Mouse (Mus musculus): ENCODE data around the gene Slain2. TPM values are rescaled to one million over a fixed set of nuclear protein-coding genes. Genes with fewer than 3 reads are reported as not detected.
A peak's percentile ranks its signal among the peaks of the same experiment; 100 is the strongest.
"Not testable (repeated sequence)": the region's sequence is repeated elsewhere in the genome, so short reads cannot be mapped to it uniquely, and the experiment has no call there.

Slain2 gene
- polyA plus RNA-seq, 1 experiment from 2014 or later = 32.2 TPM

DNA sequence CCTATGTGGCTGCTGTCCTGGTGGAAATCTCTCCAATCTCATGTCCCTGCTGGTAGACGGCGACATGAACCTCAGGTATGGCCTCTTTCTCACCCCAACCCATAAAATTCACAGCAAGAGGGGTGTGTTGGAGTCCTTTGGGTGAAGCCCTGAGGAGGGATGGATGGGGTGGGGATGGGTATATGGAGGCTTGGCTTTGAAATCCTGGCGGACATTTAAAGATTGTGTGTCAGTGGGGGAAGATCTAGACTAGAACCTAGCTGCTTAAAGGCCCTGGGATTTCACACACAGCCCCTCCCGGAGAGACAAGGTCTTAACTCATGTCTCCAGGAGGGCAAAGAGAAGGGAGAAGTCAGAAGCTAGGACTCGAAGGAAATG is 93.5 kb downstream of the Slain2 start:
- Histone ChIP-seq H3K4me3 (peak overlapping the region; percentile 42), H3K9me3 (no peaks in the 10 kb centered on the region), H3K9ac (peak overlapping the region; percentile 64; the same call in 1 of the 2 replicates), H3K36me3 (no peaks in the 10 kb centered on the region), H3K27me3 (replicated peaks) (peaks cover 19% of the 10 kb centered on the region), H3K4me1 (peaks cover 7% of the 10 kb centered on the region; the same call in 1 of the 2 replicates), H3K4me2 (replicated peaks) (peak overlapping the region; percentile 67), H3K27ac (no peak overlapping the region)
- ATAC-seq (ENCODE audit: low FRiP score, low read depth) = no peak
- WGBS = 40% methylated on average over 5 of the region's 5 CpGs

DNA sequence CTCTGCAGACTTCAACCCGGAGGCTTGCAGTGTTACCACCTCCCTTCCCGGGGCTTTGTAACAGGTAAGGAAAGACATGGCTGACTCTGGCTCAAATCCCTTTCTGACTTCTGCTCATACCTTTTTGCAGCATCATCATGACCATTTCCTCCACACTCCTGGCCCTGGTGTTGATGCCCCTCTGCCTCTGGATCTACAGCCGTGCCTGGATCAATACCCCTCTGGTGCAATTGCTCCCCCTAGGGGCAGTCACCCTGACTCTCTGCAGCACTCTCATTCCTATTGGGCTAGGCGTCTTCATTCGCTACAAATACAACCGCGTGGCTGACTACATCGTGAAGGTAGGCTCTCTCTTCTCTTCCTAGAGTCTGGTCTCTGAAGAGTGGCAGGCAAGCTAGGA is 94.1 kb downstream of the Slain2 start:
- H3K9me3 ChIP-seq; H3K36me3 ChIP-seq; H3K4me2 ChIP-seq (replicated peaks); H3K9ac ChIP-seq; H3K4me1 ChIP-seq; H3K4me3 ChIP-seq; H3K27ac ChIP-seq; ATAC-seq (ENCODE audit: low FRiP score, low read depth): not testable (repeated sequence)
- 42% methylated on average over 8 of the region's 8 CpGs for WGBS
- peaks cover 19% of the 10 kb centered on the region for H3K27me3 ChIP-seq (replicated peaks)

DNA sequence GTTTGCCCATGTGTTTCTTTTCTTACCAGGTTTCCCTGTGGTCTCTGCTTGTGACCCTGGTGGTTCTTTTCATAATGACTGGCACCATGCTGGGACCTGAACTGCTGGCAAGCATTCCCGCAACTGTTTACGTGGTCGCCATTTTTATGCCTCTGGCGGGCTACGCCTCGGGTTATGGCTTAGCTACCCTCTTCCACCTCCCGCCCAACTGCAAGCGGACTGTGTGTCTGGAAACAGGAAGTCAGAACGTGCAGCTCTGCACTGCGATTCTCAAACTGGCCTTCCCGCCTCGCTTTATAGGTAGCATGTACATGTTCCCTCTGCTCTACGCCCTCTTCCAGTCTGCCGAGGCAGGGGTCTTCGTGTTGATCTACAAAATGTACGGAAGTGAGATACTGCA is 97.7 kb downstream of the Slain2 start:
- not testable (repeated sequence) for H3K4me2 ChIP-seq (replicated peaks); H3K36me3 ChIP-seq; H3K27ac ChIP-seq; H3K4me3 ChIP-seq; H3K9ac ChIP-seq; ATAC-seq (ENCODE audit: low FRiP score, low read depth); H3K9me3 ChIP-seq; H3K4me1 ChIP-seq
- 93% methylated on average over 16 of the region's 16 CpGs for WGBS
- H3K27me3 ChIP-seq (replicated peaks) = peaks cover 22% of the 10 kb centered on the region

DNA sequence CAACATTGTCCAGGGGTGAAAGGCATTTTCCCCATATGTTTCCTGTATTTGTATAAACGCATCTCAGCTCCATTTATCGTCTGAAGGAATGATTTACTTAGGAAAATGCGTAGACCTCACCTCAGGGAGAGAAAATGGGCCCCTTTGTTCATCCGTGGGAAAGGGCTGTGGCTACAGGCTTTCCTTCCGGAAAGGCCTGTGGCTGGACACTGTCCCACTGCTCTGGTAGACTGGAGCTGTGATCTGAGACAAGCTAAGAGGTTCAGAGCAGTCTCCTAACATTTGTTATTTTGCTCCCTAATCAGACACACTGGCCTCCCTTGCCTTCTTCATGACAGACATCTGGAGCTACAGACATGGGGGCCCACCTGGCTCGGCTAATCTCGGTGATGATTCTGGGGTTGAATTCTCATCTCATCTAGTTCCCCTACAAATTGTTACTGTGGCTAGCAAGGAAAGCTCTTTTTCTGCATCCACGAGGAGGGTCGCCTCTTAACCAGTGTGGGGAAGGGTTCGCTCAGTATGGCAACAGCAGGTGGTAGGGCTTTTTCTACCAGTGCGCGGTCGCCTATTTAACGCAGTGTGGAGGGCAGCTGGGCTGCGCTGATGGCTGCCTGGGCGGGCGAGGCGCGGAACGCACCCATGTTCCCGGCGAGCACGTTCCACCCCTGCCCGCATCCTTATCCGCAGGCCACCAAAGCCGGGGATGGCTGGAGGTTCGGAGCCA is 98.9 kb downstream of the Slain2 start:
- not testable (repeated sequence) for H3K36me3 ChIP-seq
- ATAC-seq (ENCODE audit: low FRiP score, low read depth) = peak; percentile 70
- H3K4me3 ChIP-seq = peak overlapping the region; percentile 35

DNA sequence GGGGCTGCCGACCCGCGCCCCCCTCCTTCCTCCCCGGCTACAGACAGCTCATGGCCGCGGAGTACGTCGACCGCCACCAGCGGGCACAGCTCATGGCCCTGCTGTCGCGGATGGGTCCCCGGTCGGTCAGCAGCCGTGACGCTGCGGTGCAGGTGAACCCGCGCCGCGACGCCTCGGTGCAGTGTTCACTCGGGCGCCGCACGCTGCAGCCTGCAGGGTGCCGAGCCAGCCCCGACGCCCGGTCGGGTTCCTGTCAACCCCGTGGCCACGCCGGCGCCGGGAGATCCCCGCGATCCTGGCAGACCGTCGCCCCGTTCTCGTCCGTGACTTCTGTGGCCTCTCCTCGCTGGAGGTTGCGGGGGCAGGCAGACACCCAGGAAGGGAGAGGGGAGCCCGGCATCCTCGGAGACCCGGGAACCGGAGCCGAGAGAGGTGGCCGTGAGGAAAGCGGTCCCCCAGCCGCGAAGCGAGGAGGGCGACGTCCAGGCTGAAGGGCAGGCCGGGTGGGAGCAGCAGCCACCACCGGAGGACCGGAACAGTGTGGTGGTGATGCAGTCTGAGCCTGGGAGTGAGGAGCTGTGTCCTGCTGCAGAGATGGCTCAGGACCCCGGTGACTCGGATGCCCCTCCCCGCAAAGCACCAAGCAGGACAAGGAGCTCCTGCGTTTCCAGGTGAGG is 99.6 kb downstream of the Slain2 start:
- H3K4me2 ChIP-seq (replicated peaks) = peak overlapping the region; percentile 75
- H3K4me3 ChIP-seq = peak overlapping the region; percentile 35
- peak; percentile 79 for ATAC-seq (ENCODE audit: low FRiP score, low read depth)
- H3K9me3 ChIP-seq, H3K27ac ChIP-seq, H3K36me3 ChIP-seq, H3K4me1 ChIP-seq: not testable (repeated sequence)
- H3K27me3 ChIP-seq (replicated peaks) = peaks cover 10% of the 10 kb centered on the region
- WGBS = 3% methylated on average over 60 of the region's 65 CpGs
- H3K9ac ChIP-seq = peak overlapping the region; percentile 53

More for the DNA sequence above, 98.9 kb downstream of the Slain2 start:
- 18% methylated on average over 26 of the region's 27 CpGs for WGBS
- not testable (repeated sequence) for H3K9me3 ChIP-seq, H3K9ac ChIP-seq, H3K27ac ChIP-seq, H3K4me1 ChIP-seq
- peaks cover 16% of the 10 kb centered on the region for H3K27me3 ChIP-seq (replicated peaks)
- peak overlapping the region; percentile 75 for H3K4me2 ChIP-seq (replicated peaks)

DNA sequence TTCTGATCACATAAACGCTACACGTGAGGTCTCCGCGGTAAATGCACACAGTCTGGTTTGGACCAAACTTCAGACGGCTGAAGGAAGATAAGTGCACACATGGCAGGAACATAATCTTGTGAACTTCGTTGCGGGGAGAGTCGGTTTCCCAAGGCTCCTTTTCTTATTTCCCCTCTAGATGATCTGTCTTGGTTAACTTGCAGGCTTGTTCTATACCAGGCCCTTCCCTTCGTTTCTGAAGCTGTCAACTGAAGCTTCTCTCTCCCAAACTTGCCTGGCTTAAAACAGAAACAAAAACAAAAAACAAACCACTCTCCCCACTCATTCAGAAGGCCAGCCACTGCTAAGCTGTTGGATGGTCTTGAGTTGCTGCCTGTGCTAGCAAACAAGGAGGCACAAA is 100.6 kb downstream of the Slain2 start:
- Histone ChIP-seq H3K4me3 (no peak overlapping the region), H3K4me1 (peaks cover 5% of the 10 kb centered on the region; the same call in 1 of the 2 replicates), H3K4me2 (replicated peaks) (no peak overlapping the region), H3K36me3 (no peaks in the 10 kb centered on the region), H3K9ac (no peak overlapping the region), H3K27me3 (replicated peaks) (peaks cover 10% of the 10 kb centered on the region), H3K27ac (no peak overlapping the region), H3K9me3 (no peaks in the 10 kb centered on the region)
- 52% methylated on average over 9 of the region's 9 CpGs for WGBS
- ATAC-seq (ENCODE audit: low FRiP score, low read depth) = no peak

DNA sequence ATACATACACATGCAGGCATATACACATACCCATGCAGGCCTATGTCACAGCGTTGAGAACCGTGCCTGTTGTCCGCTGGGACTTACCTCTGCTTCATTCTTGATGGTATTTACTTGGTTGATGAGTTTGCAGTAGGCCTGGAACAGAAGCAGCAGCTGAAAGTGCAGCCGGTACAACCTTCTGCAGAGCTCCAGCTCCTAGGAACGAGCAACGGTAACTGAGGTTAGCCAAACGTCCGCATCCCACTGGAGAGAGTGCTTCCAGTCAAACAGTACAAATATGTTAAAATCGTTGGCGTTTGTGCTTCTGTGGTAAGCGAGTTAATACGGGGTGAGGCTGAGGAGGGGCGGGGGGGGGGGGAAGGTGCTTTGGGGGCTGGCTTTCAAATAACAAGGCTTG is 109.7 kb downstream of the Slain2 start:
- WGBS = 92% methylated on average over 13 of the region's 13 CpGs
- H3K4me1 ChIP-seq = no peaks in the 10 kb centered on the region
- no peak overlapping the region for H3K4me2 ChIP-seq (replicated peaks)
- no peak overlapping the region for H3K27ac ChIP-seq
- H3K4me3 ChIP-seq = no peak overlapping the region
- H3K9me3 ChIP-seq = no peaks in the 10 kb centered on the region
- no peaks in the 10 kb centered on the region for H3K27me3 ChIP-seq (replicated peaks)
- H3K36me3 ChIP-seq = peaks cover 38% of the 10 kb centered on the region; the same call in 1 of the 2 replicates
- no peak for ATAC-seq (ENCODE audit: low FRiP score, low read depth)
- no peak overlapping the region for H3K9ac ChIP-seq

Other genes with a start within 250 kb of the Slain2 start
- gene Txk, start 161.5 kb upstream of the Slain2 start, polyA plus RNA-seq (2016; fragmentation: Nextera tagmentation; extraction: Ambion mirVana) = 0.13 TPM in 1 of 2 replicates, not detected in the other
- 7.2 and 7.9 TPM in 2 replicates for gene Tec, start 45.8 kb upstream of the Slain2 start, polyA plus RNA-seq (2016; fragmentation: Nextera tagmentation; extraction: Ambion mirVana)
- not detected in 2 replicates for gene Gm10135, start 60.4 kb downstream of the Slain2 start, polyA plus RNA-seq (2016; fragmentation: Nextera tagmentation; extraction: Ambion mirVana)
- gene Slc10a4, start 92.6 kb downstream of the Slain2 start, polyA plus RNA-seq (2016; fragmentation: Nextera tagmentation; extraction: Ambion mirVana) = 39.4 and 45.8 TPM in 2 replicates

All from neural tube, embryonic 12.5 days (tissue).